Mouse (Mus musculus): ENCODE results near the gene Odf2l. TPM values are rescaled to one million over a fixed set of nuclear protein-coding genes. Genes with fewer than 3 reads are reported as not detected.
A peak's percentile ranks its signal among the peaks of the same experiment; 100 is the strongest.

The Odf2l gene
- 19.8 and 21.0 TPM in 2 replicates for polyA plus RNA-seq (2014; fragmentation: Nextera tagmentation; extraction: Ambion mirVana)

GRCm38 (mm10) chr3:145118254-145119001 is at the start of gene Odf2l:
TSS of gene Odf2l (plus strand) at chr3:145118588.
- Histone ChIP-seq H3K9ac (ENCODE audit: low read depth, low read length) (peak within 1 kb of the TSS; percentile 80), H3K27me3 (ENCODE audit: control insufficient read depth, insufficient read depth, low read length) (no peaks in the 10 kb centered on the region), H3K36me3 (ENCODE audit: control insufficient read depth, insufficient read depth, low read length) (no peaks in the 10 kb centered on the region), H3K27ac (ENCODE audit: low read depth, low read length) (peak within 1 kb of the TSS; percentile 96), H3K4me1 (ENCODE audit: control insufficient read depth, insufficient read depth, low read length) (peaks cover 9% of the 10 kb centered on the region), H3K9me3 (ENCODE audit: control insufficient read depth, low read length) (no peaks in the 10 kb centered on the region), H3K4me3 (ENCODE audit: low read length) (peak within 1 kb of the TSS; percentile 65), H3K4me2 (replicated peaks; ENCODE audit: low read depth, low read length) (peak within 1 kb of the TSS; percentile 74)
- peak; percentile 99 for ATAC-seq (ENCODE audit: low FRiP score, low TSS enrichment)
- WGBS = under 1% methylated on average over 57 of the region's 57 CpGs

- no peaks in the 10 kb centered on the region for H3K4me1 ChIP-seq (ENCODE audit: control insufficient read depth, insufficient read depth, low read length)
- WGBS = 82% methylated on average over 4 of the region's 4 CpGs
- no peak overlapping the region for H3K27ac ChIP-seq (ENCODE audit: low read depth, low read length)
- H3K9me3 ChIP-seq (ENCODE audit: control insufficient read depth, low read length) = no peaks in the 10 kb centered on the region
- no peak overlapping the region for H3K4me2 ChIP-seq (replicated peaks; ENCODE audit: low read depth, low read length)
- no peak for ATAC-seq (ENCODE audit: low FRiP score, low TSS enrichment)
- H3K27me3 ChIP-seq (ENCODE audit: control insufficient read depth, insufficient read depth, low read length) = no peaks in the 10 kb centered on the region
- H3K9ac ChIP-seq (ENCODE audit: low read depth, low read length) = no peak overlapping the region
- no peak overlapping the region for H3K4me3 ChIP-seq (ENCODE audit: low read length)
- no peaks in the 10 kb centered on the region for H3K36me3 ChIP-seq (ENCODE audit: control insufficient read depth, insufficient read depth, low read length)
These were observed 49.4 kb upstream of the Odf2l start for GRCm38 (mm10) chr3:145068964-145069363.

- H3K36me3 ChIP-seq (ENCODE audit: control insufficient read depth, insufficient read depth, low read length) = no peaks in the 10 kb centered on the region
- H3K9me3 ChIP-seq (ENCODE audit: control insufficient read depth, low read length) = no peaks in the 10 kb centered on the region
- no peaks in the 10 kb centered on the region for H3K27me3 ChIP-seq (ENCODE audit: control insufficient read depth, insufficient read depth, low read length)
- WGBS = 94% methylated on average over 3 of the region's 3 CpGs
- H3K27ac ChIP-seq (ENCODE audit: low read depth, low read length) = no peak overlapping the region
- no peak overlapping the region for H3K4me2 ChIP-seq (replicated peaks; ENCODE audit: low read depth, low read length)
- no peak overlapping the region for H3K4me3 ChIP-seq (ENCODE audit: low read length)
- ATAC-seq (ENCODE audit: low FRiP score, low TSS enrichment) = no peak
- no peak overlapping the region for H3K9ac ChIP-seq (ENCODE audit: low read depth, low read length)
- no peaks in the 10 kb centered on the region for H3K4me1 ChIP-seq (ENCODE audit: control insufficient read depth, insufficient read depth, low read length)
These were observed 46.0 kb upstream of the Odf2l start for GRCm38 (mm10) chr3:145072339-145072738.

- 80% methylated on average over 6 of the region's 6 CpGs for WGBS
- Histone ChIP-seq H3K9me3 (ENCODE audit: control insufficient read depth, low read length) (no peaks in the 10 kb centered on the region), H3K9ac (ENCODE audit: low read depth, low read length) (no peak overlapping the region), H3K27me3 (ENCODE audit: control insufficient read depth, insufficient read depth, low read length) (no peaks in the 10 kb centered on the region), H3K4me2 (replicated peaks; ENCODE audit: low read depth, low read length) (no peak overlapping the region), H3K36me3 (ENCODE audit: control insufficient read depth, insufficient read depth, low read length) (no peaks in the 10 kb centered on the region), H3K4me3 (ENCODE audit: low read length) (no peak overlapping the region), H3K4me1 (ENCODE audit: control insufficient read depth, insufficient read depth, low read length) (no peaks in the 10 kb centered on the region), H3K27ac (ENCODE audit: low read depth, low read length) (no peak overlapping the region)
- no peak for ATAC-seq (ENCODE audit: low FRiP score, low TSS enrichment)
These were observed 40.0 kb upstream of the Odf2l start for GRCm38 (mm10) chr3:145078405-145078804.

GRCm38 (mm10) chr3:145080904-145081303 is 37.5 kb upstream of the Odf2l start:
- no peaks in the 10 kb centered on the region for H3K27me3 ChIP-seq (ENCODE audit: control insufficient read depth, insufficient read depth, low read length)
- 71% methylated on average over 8 of the region's 8 CpGs for WGBS
- no peak overlapping the region for H3K4me2 ChIP-seq (replicated peaks; ENCODE audit: low read depth, low read length)
- H3K27ac ChIP-seq (ENCODE audit: low read depth, low read length) = no peak overlapping the region
- no peaks in the 10 kb centered on the region for H3K36me3 ChIP-seq (ENCODE audit: control insufficient read depth, insufficient read depth, low read length)
- ATAC-seq (ENCODE audit: low FRiP score, low TSS enrichment) = no peak
- no peaks in the 10 kb centered on the region for H3K4me1 ChIP-seq (ENCODE audit: control insufficient read depth, insufficient read depth, low read length)
- no peaks in the 10 kb centered on the region; the same call in 1 of the 2 replicates for H3K9me3 ChIP-seq (ENCODE audit: control insufficient read depth, low read length)
- no peak overlapping the region for H3K9ac ChIP-seq (ENCODE audit: low read depth, low read length)
- no peak overlapping the region for H3K4me3 ChIP-seq (ENCODE audit: low read length)

GRCm38 (mm10) chr3:145083081-145083480 is 35.3 kb upstream of the Odf2l start:
- Histone ChIP-seq H3K4me2 (replicated peaks; ENCODE audit: low read depth, low read length) (no peak overlapping the region), H3K9me3 (ENCODE audit: control insufficient read depth, low read length) (no peaks in the 10 kb centered on the region; the same call in 1 of the 2 replicates), H3K4me3 (ENCODE audit: low read length) (no peak overlapping the region), H3K9ac (ENCODE audit: low read depth, low read length) (no peak overlapping the region), H3K36me3 (ENCODE audit: control insufficient read depth, insufficient read depth, low read length) (no peaks in the 10 kb centered on the region), H3K4me1 (ENCODE audit: control insufficient read depth, insufficient read depth, low read length) (no peaks in the 10 kb centered on the region), H3K27me3 (ENCODE audit: control insufficient read depth, insufficient read depth, low read length) (no peaks in the 10 kb centered on the region), H3K27ac (ENCODE audit: low read depth, low read length) (no peak overlapping the region)
- no peak for ATAC-seq (ENCODE audit: low FRiP score, low TSS enrichment)
- WGBS = 65% methylated on average over 1 of the region's 1 CpGs

- H3K4me2 ChIP-seq (replicated peaks; ENCODE audit: low read depth, low read length) = no peak overlapping the region
- no peak overlapping the region for H3K4me3 ChIP-seq (ENCODE audit: low read length)
- H3K9me3 ChIP-seq (ENCODE audit: control insufficient read depth, low read length) = no peaks in the 10 kb centered on the region; the same call in 1 of the 2 replicates
- H3K27ac ChIP-seq (ENCODE audit: low read depth, low read length) = no peak overlapping the region
- H3K27me3 ChIP-seq (ENCODE audit: control insufficient read depth, insufficient read depth, low read length) = no peaks in the 10 kb centered on the region
- no peak for ATAC-seq (ENCODE audit: low FRiP score, low TSS enrichment)
- WGBS = 85% methylated on average over 14 of the region's 14 CpGs
- no peaks in the 10 kb centered on the region for H3K4me1 ChIP-seq (ENCODE audit: control insufficient read depth, insufficient read depth, low read length)
- no peak overlapping the region for H3K9ac ChIP-seq (ENCODE audit: low read depth, low read length)
- no peaks in the 10 kb centered on the region for H3K36me3 ChIP-seq (ENCODE audit: control insufficient read depth, insufficient read depth, low read length)
These were observed 32.2 kb upstream of the Odf2l start for GRCm38 (mm10) chr3:145086180-145086579.

GRCm38 (mm10) chr3:145087857-145088598 is 30.4 kb upstream of the Odf2l start:
- no peak overlapping the region for H3K4me2 ChIP-seq (replicated peaks; ENCODE audit: low read depth, low read length)
- no peaks in the 10 kb centered on the region for H3K36me3 ChIP-seq (ENCODE audit: control insufficient read depth, insufficient read depth, low read length)
- no peaks in the 10 kb centered on the region for H3K4me1 ChIP-seq (ENCODE audit: control insufficient read depth, insufficient read depth, low read length)
- no peaks in the 10 kb centered on the region; the same call in 1 of the 2 replicates for H3K9me3 ChIP-seq (ENCODE audit: control insufficient read depth, low read length)
- 32% methylated on average over 8 of the region's 8 CpGs for WGBS
- no peak overlapping the region for H3K4me3 ChIP-seq (ENCODE audit: low read length)
- ATAC-seq (ENCODE audit: low FRiP score, low TSS enrichment) = no peak
- H3K27ac ChIP-seq (ENCODE audit: low read depth, low read length) = no peak overlapping the region
- no peaks in the 10 kb centered on the region for H3K27me3 ChIP-seq (ENCODE audit: control insufficient read depth, insufficient read depth, low read length)
- no peak overlapping the region for H3K9ac ChIP-seq (ENCODE audit: low read depth, low read length)

- no peak within 1 kb of the TSS for H3K27ac ChIP-seq (ENCODE audit: low read depth, low read length)
- 56% methylated on average over 6 of the region's 6 CpGs for WGBS
- no peaks in the 10 kb centered on the region for H3K36me3 ChIP-seq (ENCODE audit: control insufficient read depth, insufficient read depth, low read length)
- no peak within 1 kb of the TSS for H3K4me3 ChIP-seq (ENCODE audit: low read length)
- H3K4me1 ChIP-seq (ENCODE audit: control insufficient read depth, insufficient read depth, low read length) = no peaks in the 10 kb centered on the region
- ATAC-seq (ENCODE audit: low FRiP score, low TSS enrichment) = no peak
- H3K27me3 ChIP-seq (ENCODE audit: control insufficient read depth, insufficient read depth, low read length) = no peaks in the 10 kb centered on the region
- H3K9me3 ChIP-seq (ENCODE audit: control insufficient read depth, low read length) = no peaks in the 10 kb centered on the region
- no peak within 1 kb of the TSS for H3K9ac ChIP-seq (ENCODE audit: low read depth, low read length)
- H3K4me2 ChIP-seq (replicated peaks; ENCODE audit: low read depth, low read length) = no peak within 1 kb of the TSS
These were observed 19.1 kb upstream of the Odf2l start, which contains the start of gene Clca2 for GRCm38 (mm10) chr3:145099291-145099690. TSS of gene Clca2 (minus strand) at chr3:145099443.
